Mouse (Mus musculus): ENCODE measurements around the gene Snx15. TPM values are rescaled to one million over a fixed set of nuclear protein-coding genes. Genes with fewer than 3 reads are reported as not detected.
A peak's percentile ranks its signal among the peaks of the same experiment; 100 is the strongest.
"Not testable (repeated sequence)": the region's sequence is repeated elsewhere in the genome, so short reads cannot be mapped to it uniquely, and the experiment has no call there.

Gene Snx15
- polyA plus RNA-seq, 1 experiment: not detected

DNA sequence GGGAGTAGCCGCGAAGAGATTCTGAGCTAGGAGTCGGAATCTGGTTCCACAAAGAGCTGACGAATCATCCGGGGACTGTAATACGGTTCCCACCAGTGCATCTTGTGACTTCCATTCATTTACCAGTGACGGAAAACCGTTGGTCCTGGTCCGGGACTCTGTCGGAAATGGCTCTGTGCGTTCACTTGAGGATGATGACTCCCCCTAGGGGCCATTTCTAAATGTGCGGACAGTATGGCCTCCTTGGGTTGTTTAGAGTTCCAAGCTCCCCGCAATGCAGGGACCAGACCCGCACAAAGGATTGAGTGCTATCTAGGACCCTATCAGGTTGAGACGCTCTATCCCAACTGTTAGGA is 13.3 kb upstream of the Snx15 start, which contains the start of gene Arl2:
Arl2 (minus strand) TSS at position 155 of the 356 bp plus-strand sequence.
- peak within 1 kb of the TSS; percentile 73 for H3K4me3 ChIP-seq (ENCODE audit: insufficient read depth, low read depth, low read length)
- H3K4me1 ChIP-seq (ENCODE audit: control insufficient read depth, insufficient read depth, low read length): peaks cover 11% of the 10 kb centered on the region
- TF ChIP-seq CTCF (IDR thresholded peaks at IDR 0.05; ENCODE audit: insufficient read depth, low read depth, low read length) (no peak), POLR2A (IDR thresholded peaks at IDR 0.05; ENCODE audit: insufficient read depth, low read depth, low read length) (no peak)
- 0% methylated on average over 15 of the region's 15 CpGs for WGBS
- peak within 1 kb of the TSS; percentile 98 for H3K27ac ChIP-seq (ENCODE audit: insufficient read depth, low read depth, low read length)

DNA sequence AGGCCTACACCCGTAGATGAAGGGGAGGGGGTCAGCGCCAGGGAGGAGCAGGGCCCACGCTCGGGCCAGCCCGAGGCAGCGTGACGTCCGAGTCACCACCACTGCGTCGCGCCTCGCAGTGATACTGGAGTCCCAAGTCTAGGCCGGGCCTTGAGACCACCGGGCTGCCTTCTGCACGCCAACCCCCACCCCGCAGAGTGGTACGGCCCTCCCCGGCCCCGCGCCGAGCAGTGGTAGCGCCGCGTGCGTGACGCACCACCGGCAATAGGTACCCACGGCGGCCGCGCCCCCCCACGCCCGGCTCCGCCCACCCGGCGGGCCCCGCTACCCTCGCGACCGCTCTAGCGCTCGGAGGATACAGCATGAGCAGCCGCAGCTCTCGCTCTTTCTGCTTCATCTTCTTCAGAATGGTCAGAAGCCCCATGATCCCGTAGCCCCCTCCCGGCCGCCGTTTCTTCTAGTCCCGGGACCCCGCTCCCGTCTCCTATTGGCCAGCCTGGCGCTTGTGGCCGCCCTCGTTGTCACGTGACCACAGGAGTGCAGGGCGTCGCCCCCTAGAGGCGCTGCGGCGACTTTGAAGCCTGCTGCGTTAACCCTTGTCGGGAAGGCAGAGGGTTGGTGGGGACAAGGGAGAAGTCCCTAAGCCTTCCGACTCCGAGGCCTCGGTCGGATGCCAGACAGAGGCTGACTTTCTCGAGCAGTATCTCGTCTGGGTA is 12.7 kb upstream of the Snx15 start, which contains the start of gene Batf2:
Batf2 (plus strand) TSS at position 306 of the 716 bp plus-strand sequence.
- Histone ChIP-seq H3K27ac (ENCODE audit: insufficient read depth, low read depth, low read length) (peak within 1 kb of the TSS; percentile 98), H3K4me1 (ENCODE audit: control insufficient read depth, insufficient read depth, low read length) (peaks cover 11% of the 10 kb centered on the region), H3K4me3 (ENCODE audit: insufficient read depth, low read depth, low read length) (peak within 1 kb of the TSS; percentile 73)
- 1% methylated on average over 68 of the region's 68 CpGs for WGBS
- TF ChIP-seq POLR2A (IDR thresholded peaks at IDR 0.05; ENCODE audit: insufficient read depth, low read depth, low read length) (peak; percentile 41; the same call in 1 of the 2 replicates), CTCF (IDR thresholded peaks at IDR 0.05; ENCODE audit: insufficient read depth, low read depth, low read length) (peak; percentile 90)

DNA sequence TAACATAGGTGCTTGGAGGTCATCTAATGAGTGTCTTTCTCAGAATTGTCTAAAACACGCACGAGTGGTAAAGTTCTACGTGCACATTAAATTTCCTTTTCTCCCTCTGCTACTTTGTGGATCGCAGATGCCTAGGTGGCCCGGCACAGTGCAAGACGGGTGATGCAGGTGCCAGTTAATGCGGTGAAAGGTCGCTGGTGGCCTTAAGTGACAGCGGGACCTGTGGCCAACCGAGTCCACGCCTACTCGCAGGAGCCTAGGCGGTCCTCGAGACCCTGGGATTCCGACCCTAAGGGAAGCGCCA is 12.2 kb upstream of the Snx15 start:
- peak overlapping the region; percentile 86 for H3K27ac ChIP-seq (ENCODE audit: insufficient read depth, low read depth, low read length)
- TF ChIP-seq POLR2A (IDR thresholded peaks at IDR 0.05; ENCODE audit: insufficient read depth, low read depth, low read length): no peak
- no peak for TF ChIP-seq CTCF (IDR thresholded peaks at IDR 0.05; ENCODE audit: insufficient read depth, low read depth, low read length)
- peaks cover 11% of the 10 kb centered on the region for H3K4me1 ChIP-seq (ENCODE audit: control insufficient read depth, insufficient read depth, low read length)
- H3K4me3 ChIP-seq (ENCODE audit: insufficient read depth, low read depth, low read length): peak overlapping the region; percentile 73
- WGBS: under 1% methylated on average over 16 of the region's 16 CpGs

DNA sequence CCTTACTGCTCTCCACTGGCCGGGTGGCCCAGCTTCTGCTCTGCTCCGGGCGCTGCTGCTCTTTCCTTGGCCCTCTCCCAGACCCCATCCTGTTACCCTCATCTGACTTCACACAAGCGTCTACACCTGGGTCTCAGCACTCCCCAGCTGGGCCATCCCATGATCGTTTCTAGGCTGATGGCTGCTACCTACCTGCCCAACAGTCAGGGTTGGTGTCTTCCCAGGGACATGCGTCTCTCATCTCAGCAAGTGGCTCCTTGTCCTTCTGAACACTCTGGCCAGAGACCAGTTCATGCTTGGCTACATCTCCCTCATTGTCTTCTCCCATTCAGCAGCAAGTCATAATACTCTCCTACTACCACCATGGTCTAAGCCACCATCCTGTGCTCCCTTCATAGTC is 11.6 kb upstream of the Snx15 start:
- H3K27ac ChIP-seq (ENCODE audit: insufficient read depth, low read depth, low read length): no peak overlapping the region
- peak overlapping the region; percentile 14; the same call in 1 of the 2 replicates for H3K4me3 ChIP-seq (ENCODE audit: insufficient read depth, low read depth, low read length)
- WGBS: 87% methylated on average over 6 of the region's 6 CpGs
- TF ChIP-seq POLR2A (IDR thresholded peaks at IDR 0.05; ENCODE audit: insufficient read depth, low read depth, low read length) (no peak), CTCF (IDR thresholded peaks at IDR 0.05; ENCODE audit: insufficient read depth, low read depth, low read length) (no peak)
- peaks cover 11% of the 10 kb centered on the region for H3K4me1 ChIP-seq (ENCODE audit: control insufficient read depth, insufficient read depth, low read length)

DNA sequence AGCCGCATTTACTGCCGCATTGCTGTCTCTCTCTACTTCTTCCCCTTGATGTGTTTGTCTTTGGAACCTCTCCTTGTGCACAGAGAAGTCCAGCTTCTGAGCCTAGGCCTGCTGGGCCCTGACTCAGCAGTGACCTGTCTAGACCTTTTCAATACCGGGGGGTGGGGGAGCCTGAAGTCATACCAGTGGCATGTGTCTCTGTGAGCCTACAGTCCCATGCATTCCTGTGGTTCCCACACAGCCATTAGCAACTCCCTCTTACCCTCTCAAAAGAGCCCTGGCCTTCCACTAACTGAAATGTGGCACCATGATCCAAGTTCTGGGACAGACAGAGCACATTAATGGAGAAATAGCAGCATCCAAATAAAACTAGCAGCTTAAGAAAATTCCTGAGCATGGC is 8.3 kb upstream of the Snx15 start:
- Histone ChIP-seq H3K4me1 (ENCODE audit: control insufficient read depth, insufficient read depth, low read length) (peaks cover 11% of the 10 kb centered on the region), H3K27ac (ENCODE audit: insufficient read depth, low read depth, low read length) (no peak overlapping the region), H3K4me3 (ENCODE audit: insufficient read depth, low read depth, low read length) (no peak overlapping the region)
- WGBS: 84% methylated on average over 3 of the region's 3 CpGs
- no peak for TF ChIP-seq POLR2A (IDR thresholded peaks at IDR 0.05; ENCODE audit: insufficient read depth, low read depth, low read length)
- TF ChIP-seq CTCF (IDR thresholded peaks at IDR 0.05; ENCODE audit: insufficient read depth, low read depth, low read length): no peak

DNA sequence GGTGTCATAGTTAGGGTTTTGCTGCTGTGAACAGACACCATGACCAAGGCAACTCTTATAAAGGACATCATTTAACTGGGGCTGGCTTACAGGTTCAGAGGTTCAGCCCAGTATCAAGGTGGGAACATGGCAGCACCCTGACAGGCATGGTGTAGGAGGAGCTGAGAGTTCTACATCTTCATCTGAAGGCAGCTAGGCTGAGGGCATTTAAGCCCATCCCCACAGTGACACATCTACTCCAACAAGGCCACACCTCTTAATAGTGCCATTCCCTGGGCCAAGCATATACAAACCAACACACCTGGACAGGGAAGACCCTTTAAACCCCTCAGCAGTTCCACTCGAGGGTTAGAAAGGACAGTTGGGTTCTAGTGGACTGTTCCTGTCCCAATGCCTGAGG is 5.1 kb upstream of the Snx15 start:
- 39% methylated on average over 1 of the region's 1 CpGs for WGBS
- H3K4me3 ChIP-seq (ENCODE audit: insufficient read depth, low read depth, low read length); H3K4me1 ChIP-seq (ENCODE audit: control insufficient read depth, insufficient read depth, low read length); H3K27ac ChIP-seq (ENCODE audit: insufficient read depth, low read depth, low read length): not testable (repeated sequence)

DNA sequence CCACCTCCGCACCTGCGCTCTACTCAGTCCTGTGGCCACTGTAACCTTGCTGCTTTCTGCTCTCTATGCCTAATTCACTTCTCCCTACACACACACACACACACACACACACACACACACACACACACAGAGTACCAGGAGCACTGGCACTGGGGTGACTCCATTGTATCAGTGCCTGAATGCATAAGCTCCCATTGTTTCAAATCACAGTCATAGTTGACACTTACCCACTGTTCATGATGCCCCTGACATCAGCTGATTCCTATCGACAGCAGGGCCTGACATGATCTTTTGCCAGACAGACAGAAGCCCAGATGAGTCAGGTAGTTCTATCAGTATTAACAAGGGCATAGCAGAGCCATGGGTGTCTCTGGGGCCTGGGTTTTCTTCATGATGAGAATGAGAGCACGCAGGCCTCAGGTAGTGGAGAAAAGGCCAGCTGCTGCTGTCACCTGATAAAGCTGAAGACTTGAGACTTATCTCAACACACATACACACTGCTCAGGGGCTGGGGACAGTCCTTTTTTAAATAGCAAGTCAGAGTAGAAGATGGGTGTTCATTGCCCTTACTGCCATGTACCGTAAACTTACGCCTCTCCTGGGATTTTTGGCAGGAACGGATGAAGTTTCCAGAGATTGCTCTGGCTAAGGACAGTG is 4.2 kb upstream of the Snx15 start:
- no peak overlapping the region for H3K4me3 ChIP-seq (ENCODE audit: insufficient read depth, low read depth, low read length)
- TF ChIP-seq POLR2A (IDR thresholded peaks at IDR 0.05; ENCODE audit: insufficient read depth, low read depth, low read length): no peak
- TF ChIP-seq CTCF (IDR thresholded peaks at IDR 0.05; ENCODE audit: insufficient read depth, low read depth, low read length): no peak
- WGBS: 80% methylated on average over 7 of the region's 7 CpGs
- no peak overlapping the region for H3K27ac ChIP-seq (ENCODE audit: insufficient read depth, low read depth, low read length)
- no peaks in the 10 kb centered on the region for H3K4me1 ChIP-seq (ENCODE audit: control insufficient read depth, insufficient read depth, low read length)

DNA sequence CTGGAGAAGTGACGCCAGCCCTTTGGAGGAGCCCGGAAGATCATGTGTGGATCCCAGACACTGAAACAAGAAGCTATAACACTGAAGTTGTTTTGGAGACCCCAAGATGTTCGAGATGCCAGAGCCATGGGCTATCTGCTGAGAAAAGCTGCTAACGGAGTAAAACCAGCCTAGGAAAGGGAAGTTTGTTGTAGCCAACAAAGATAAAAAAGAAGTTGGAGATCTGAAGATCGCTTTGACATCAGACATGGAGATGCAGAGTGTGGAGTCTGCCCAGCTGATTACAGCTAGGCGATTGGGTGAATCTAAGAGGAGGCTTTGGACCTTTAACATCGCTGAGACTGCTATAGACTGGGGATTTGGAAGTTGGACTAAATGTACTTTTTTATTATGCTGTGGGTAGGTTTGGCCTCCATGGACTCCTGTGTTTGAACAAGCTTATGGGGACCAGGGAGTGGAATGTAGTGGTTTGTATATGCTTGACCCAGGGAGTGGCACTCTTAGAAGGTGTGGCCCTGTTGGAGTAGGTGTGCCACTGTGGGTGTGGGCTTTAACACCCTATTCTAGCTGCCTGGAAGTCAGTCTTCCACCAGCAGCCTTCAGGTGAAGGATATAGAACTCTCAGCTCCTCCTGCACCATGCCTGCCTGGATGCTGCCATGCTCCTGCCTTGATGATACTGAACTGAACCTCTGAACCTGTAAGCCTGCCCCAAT is 2.5 kb upstream of the Snx15 start:
- not testable (repeated sequence) for H3K4me1 ChIP-seq (ENCODE audit: control insufficient read depth, insufficient read depth, low read length); H3K27ac ChIP-seq (ENCODE audit: insufficient read depth, low read depth, low read length); H3K4me3 ChIP-seq (ENCODE audit: insufficient read depth, low read depth, low read length)
- WGBS: 79% methylated on average over 7 of the region's 7 CpGs
